Mouse (Mus musculus): ENCODE measurements around the gene Prkn. TPM values are rescaled to one million over a fixed set of nuclear protein-coding genes. Genes with fewer than 3 reads are reported as not detected.

Prkn gene
- total and polyA plus RNA-seq, 3 experiments: 0.39 to 0.50 TPM; not detected in 1

GRCm38 (mm10) chr17:10806692-10807091 is 33.5 kb upstream of the Prkn start:
- TF ChIP-seq TBP (IDR thresholded peaks at IDR 0.05; ENCODE audit: low read depth, low read length): no peak
- no peak for TF ChIP-seq E2F4 (IDR thresholded peaks at IDR 0.05; ENCODE audit: borderline replicate concordance, low read depth, low read length)
- no peak for TF ChIP-seq TAL1 (IDR thresholded peaks at IDR 0.05; ENCODE audit: low read length)
- TF ChIP-seq ZKSCAN1 (IDR thresholded peaks at IDR 0.05; ENCODE audit: low read depth, low read length): no peak
- TF ChIP-seq MEF2A (IDR thresholded peaks at IDR 0.05; ENCODE audit: extremely low read depth, insufficient replicate concordance, low read depth, low read length, poor library complexity, severe bottlenecking): no peak
- TF ChIP-seq MYB (IDR thresholded peaks at IDR 0.05; ENCODE audit: low read depth, low read length): no peak
- no peak for TF ChIP-seq MXI1 (IDR thresholded peaks at IDR 0.05; ENCODE audit: low read depth, low read length)
- TF ChIP-seq EP300 (IDR thresholded peaks at IDR 0.05; ENCODE audit: low read depth in 1 of 2, low read length in 2 of 2): no peak
- TF ChIP-seq HCFC1 (IDR thresholded peaks at IDR 0.05; ENCODE audit: low read depth, low read length): no peak
- TF ChIP-seq ZMIZ1 (IDR thresholded peaks at IDR 0.05; ENCODE audit: low read depth, low read length): no peak
- no peak for TF ChIP-seq POLR2AphosphoS5 (IDR thresholded peaks at IDR 0.05; ENCODE audit: borderline replicate concordance, low read depth, low read length)
- no peak for TF ChIP-seq SIN3A (IDR thresholded peaks at IDR 0.05; ENCODE audit: low read length)
- no peak for TF ChIP-seq ELF1 (IDR thresholded peaks at IDR 0.05; ENCODE audit: low read depth, low read length)
- no peak for TF ChIP-seq POLR2AphosphoS2 (IDR thresholded peaks at IDR 0.05; ENCODE audit: low read length)
- no peak for TF ChIP-seq ZC3H11A (IDR thresholded peaks at IDR 0.05; ENCODE audit: low read depth, low read length)
- no peak for TF ChIP-seq ZNF384 (IDR thresholded peaks at IDR 0.05; ENCODE audit: low read depth, low read length)
- TF ChIP-seq MYC (IDR thresholded peaks at IDR 0.05; ENCODE audit: low read depth, low read length): no peak
- no peak for TF ChIP-seq BHLHE40 (IDR thresholded peaks at IDR 0.05; ENCODE audit: borderline replicate concordance, low read depth, low read length)
- no peak for TF ChIP-seq MAX (IDR thresholded peaks at IDR 0.05; ENCODE audit: low read length)
- H3K36me3 ChIP-seq (ENCODE audit: control insufficient read depth in 1 of 2, insufficient read depth in 2 of 2, low read length in 2 of 2): no peaks in the 10 kb centered on the region
- no peaks in the 10 kb centered on the region for H3K79me2 ChIP-seq (ENCODE audit: control insufficient read depth, insufficient read depth, low read length, poor library complexity)
- H3K27ac ChIP-seq (ENCODE audit: control insufficient read depth, low read depth, low read length): no peak overlapping the region
- DNase-seq (ENCODE audit: low read depth, low spot score): no peak
- H3K4me3 ChIP-seq (ENCODE audit: control insufficient read depth in 1 of 2, insufficient read depth in 1 of 2, low read depth in 2 of 2, low read length in 2 of 2): no peak overlapping the region
- no peak overlapping the region for H3K9ac ChIP-seq (ENCODE audit: control insufficient read depth, low read depth, low read length, poor library complexity, severe bottlenecking)
- H3K4me1 ChIP-seq (ENCODE audit: control insufficient read depth in 1 of 2, insufficient read depth in 2 of 2, low read length in 2 of 2): no peaks in the 10 kb centered on the region
- no peaks in the 10 kb centered on the region for H3K9me3 ChIP-seq (replicated peaks; ENCODE audit: insufficient read depth, low read length)
- H3K27me3 ChIP-seq (ENCODE audit: control insufficient read depth in 1 of 2, insufficient read depth in 2 of 2, low read length in 2 of 2): no peaks in the 10 kb centered on the region; a peak in 3 of 4 replicates

- Histone ChIP-seq H3K9me3 (replicated peaks; ENCODE audit: insufficient read depth, low read length) (no peaks in the 10 kb centered on the region), H3K4me3 (ENCODE audit: control insufficient read depth in 1 of 2, insufficient read depth in 1 of 2, low read depth in 2 of 2, low read length in 2 of 2) (no peak overlapping the region), H3K36me3 (ENCODE audit: control insufficient read depth in 1 of 2, insufficient read depth in 2 of 2, low read length in 2 of 2) (no peaks in the 10 kb centered on the region), H3K27me3 (ENCODE audit: control insufficient read depth in 1 of 2, insufficient read depth in 2 of 2, low read length in 2 of 2) (no peaks in the 10 kb centered on the region; a peak in 3 of 4 replicates), H3K4me1 (ENCODE audit: control insufficient read depth in 1 of 2, insufficient read depth in 2 of 2, low read length in 2 of 2) (no peaks in the 10 kb centered on the region), H3K79me2 (ENCODE audit: control insufficient read depth, insufficient read depth, low read length, poor library complexity) (no peaks in the 10 kb centered on the region), H3K9ac (ENCODE audit: control insufficient read depth, low read depth, low read length, poor library complexity, severe bottlenecking) (no peak overlapping the region), H3K27ac (ENCODE audit: control insufficient read depth, low read depth, low read length) (no peak overlapping the region)
- no peak for DNase-seq (ENCODE audit: low read depth, low spot score)
- no peak for TF ChIP-seq RAD21 (IDR thresholded peaks at IDR 0.05; ENCODE audit: low read depth, low read length)
- TF ChIP-seq BHLHE40 (IDR thresholded peaks at IDR 0.05; ENCODE audit: borderline replicate concordance, low read depth, low read length): no peak
- no peak for TF ChIP-seq SMC3 (IDR thresholded peaks at IDR 0.05; ENCODE audit: low read depth, low read length)
- no peak for TF ChIP-seq ZC3H11A (IDR thresholded peaks at IDR 0.05; ENCODE audit: low read depth, low read length)
- TF ChIP-seq POLR2A (IDR thresholded peaks at IDR 0.05; ENCODE audit: control insufficient read depth in 1 of 2, insufficient read depth in 1 of 2, low read depth in 1 of 2, low read length in 2 of 2, poor library complexity in 1 of 2): no peak
- TF ChIP-seq POLR2AphosphoS5 (IDR thresholded peaks at IDR 0.05; ENCODE audit: borderline replicate concordance, low read depth, low read length): no peak
- TF ChIP-seq MXI1 (IDR thresholded peaks at IDR 0.05; ENCODE audit: low read depth, low read length): no peak
- no peak for TF ChIP-seq ELF1 (IDR thresholded peaks at IDR 0.05; ENCODE audit: low read depth, low read length)
- no peak for TF ChIP-seq CTCF (IDR thresholded peaks at IDR 0.05 in 2 of 3, conservative IDR thresholded peaks at IDR 0.05 in 1 of 3; ENCODE audit: control insufficient read depth in 1 of 3, insufficient read depth in 1 of 3, low read depth in 2 of 3, low read length in 3 of 3, poor library complexity in 1 of 3, severe bottlenecking in 1 of 3)
Observed at GRCm38 (mm10) chr17:10807261-10807998, 32.8 kb upstream of the Prkn start.

Data from MEL (cell line).